Mouse (Mus musculus) embryonic fibroblast, embryonic 13.5 days (primary cell): ENCODE results near the gene Ccpg1. TPM values are rescaled to one million over a fixed set of nuclear protein-coding genes. Genes with fewer than 3 reads are reported as not detected.

Experiments
- H3K27ac ChIP-seq: 2 replicates; pipeline ENCODE4 v1.5.1; 2012; ENCODE audit warnings: low read length, control low read depth, inconsistent platforms; ENCODE audit not compliant: insufficient read depth
- H3K4me1 ChIP-seq: 2 replicates; pipeline ENCODE4 v1.6.1; 2011; ENCODE audit warnings: low read length; ENCODE audit not compliant: control insufficient read depth, insufficient read depth
- H3K4me3 ChIP-seq: 2 replicates; pipeline ENCODE4 v1.5.1; 2011; ENCODE audit warnings: mild to moderate bottlenecking, control low read depth, low read length; ENCODE audit not compliant: insufficient read depth
- CTCF ChIP-seq: IDR thresholded peaks from 2 replicates; pipeline ENCODE4 v1.5.1; 2011; ENCODE audit warnings: mild to moderate bottlenecking, control low read depth, low read length, moderate library complexity, borderline replicate concordance; ENCODE audit not compliant: insufficient read depth
- POLR2A ChIP-seq: IDR thresholded peaks from 2 replicates; pipeline ENCODE4 v1.6.1; 2011; ENCODE audit warnings: low read depth, mild to moderate bottlenecking, control low read depth, low read length, moderate library complexity
- polyA plus RNA-seq: library from polyadenylated mRNA; stranded (reverse); fragments of >200 nt; gene quantifications from 2 replicates; pipeline ENCODE4 v1.2.4, GENCODE M21; 2011; ENCODE audit warnings: low read depth; ENCODE audit not compliant: missing spikeins, insufficient read length

Ccpg1 gene
- polyA plus RNA-seq, 1 experiment: 28.1 TPM

- Histone ChIP-seq H3K4me3 (no peak overlapping the region), H3K27ac (no peak overlapping the region), H3K4me1 (no peaks in the 10 kb centered on the region)
- TF ChIP-seq POLR2A (no peak), CTCF (no peak)
These were observed 23.2 kb downstream of the Ccpg1 start for GRCm38 (mm10) chr9:73008384-73008783.

DNA sequence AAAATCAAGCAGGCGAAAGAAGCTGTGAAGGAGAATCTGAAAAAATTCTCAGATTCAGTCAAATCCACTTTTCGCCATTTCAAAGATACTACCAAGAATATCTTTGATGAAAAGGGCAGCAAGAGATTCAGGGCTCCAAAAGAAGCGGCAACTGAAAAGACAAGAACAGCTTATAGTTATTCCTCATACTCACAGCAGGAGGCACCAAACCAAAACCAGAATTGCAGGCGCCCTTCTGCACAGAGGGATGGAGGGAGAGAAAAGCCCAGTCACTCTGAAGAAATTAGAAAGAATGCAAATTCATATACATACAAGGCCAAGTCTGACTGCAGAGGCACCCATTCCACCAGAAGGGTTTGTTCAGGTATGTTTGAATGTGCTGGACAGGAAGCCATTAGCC, 27.4 kb downstream of the Ccpg1 start:
- TF ChIP-seq CTCF (no peak), POLR2A (no peak)
- Histone ChIP-seq H3K4me3 (no peak overlapping the region), H3K4me1 (no peaks in the 10 kb centered on the region)

DNA sequence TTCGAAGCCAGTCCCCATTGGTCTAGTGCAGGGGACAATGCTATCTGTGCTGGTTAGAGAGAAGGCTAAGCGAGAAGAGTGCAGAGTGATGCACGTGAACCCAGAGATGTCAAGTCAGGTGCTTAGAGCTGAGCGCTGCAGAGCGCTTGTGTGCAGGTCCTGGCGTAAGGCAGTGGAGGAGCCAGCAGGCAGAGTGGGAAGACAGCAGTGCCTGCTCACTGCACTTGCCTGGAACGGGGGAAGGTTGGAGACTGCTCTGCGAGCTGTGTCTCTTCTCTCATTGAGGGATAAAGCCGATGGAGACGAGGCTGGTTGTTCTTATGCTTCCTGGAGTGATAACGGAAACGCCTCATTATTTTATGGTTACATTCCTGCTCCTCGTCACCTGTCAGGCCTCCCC, 29.5 kb downstream of the Ccpg1 start:
- Histone ChIP-seq H3K4me1 (no peaks in the 10 kb centered on the region), H3K4me3 (no peak overlapping the region), H3K27ac (no peak overlapping the region)
- no peak for TF ChIP-seq POLR2A
- TF ChIP-seq CTCF: no peak

More for the DNA sequence above, 27.4 kb downstream of the Ccpg1 start:
- H3K27ac ChIP-seq: no peak overlapping the region

- H3K4me3 ChIP-seq: no peak overlapping the region
- no peaks in the 10 kb centered on the region for H3K4me1 ChIP-seq
- TF ChIP-seq CTCF (no peak), POLR2A (no peak)
- no peak overlapping the region for H3K27ac ChIP-seq
These were observed 34.6 kb downstream of the Ccpg1 start for GRCm38 (mm10) chr9:73019841-73020240.

DNA sequence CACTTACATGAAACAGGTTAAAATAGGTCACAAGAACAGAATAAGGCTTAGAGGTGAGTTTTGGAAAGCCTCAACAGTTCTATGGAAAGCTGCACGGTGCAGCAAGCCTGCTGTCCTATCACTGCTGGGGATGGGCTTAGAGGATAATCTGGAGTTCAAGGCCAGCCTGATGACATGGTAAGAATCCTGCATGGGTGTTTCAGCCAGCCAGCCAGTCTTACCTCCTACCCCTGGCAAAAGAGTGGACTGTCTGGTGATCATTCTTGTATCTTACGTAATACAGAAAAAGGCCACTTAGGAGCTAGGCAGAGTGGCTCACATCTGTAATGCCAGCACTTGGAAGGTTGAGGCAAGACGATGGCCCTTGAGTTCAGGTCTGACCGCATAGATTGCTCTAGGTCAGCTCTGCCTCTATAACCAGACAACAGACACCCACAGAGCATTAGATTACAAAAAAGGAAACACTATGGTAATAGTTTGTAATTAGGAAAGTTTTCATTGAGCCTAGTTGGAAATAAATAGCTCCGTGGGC, 35.4 kb downstream of the Ccpg1 start:
- Histone ChIP-seq H3K4me1 (no peaks in the 10 kb centered on the region), H3K4me3 (no peak overlapping the region), H3K27ac (no peak overlapping the region)
- TF ChIP-seq CTCF: no peak
- no peak for TF ChIP-seq POLR2A

DNA sequence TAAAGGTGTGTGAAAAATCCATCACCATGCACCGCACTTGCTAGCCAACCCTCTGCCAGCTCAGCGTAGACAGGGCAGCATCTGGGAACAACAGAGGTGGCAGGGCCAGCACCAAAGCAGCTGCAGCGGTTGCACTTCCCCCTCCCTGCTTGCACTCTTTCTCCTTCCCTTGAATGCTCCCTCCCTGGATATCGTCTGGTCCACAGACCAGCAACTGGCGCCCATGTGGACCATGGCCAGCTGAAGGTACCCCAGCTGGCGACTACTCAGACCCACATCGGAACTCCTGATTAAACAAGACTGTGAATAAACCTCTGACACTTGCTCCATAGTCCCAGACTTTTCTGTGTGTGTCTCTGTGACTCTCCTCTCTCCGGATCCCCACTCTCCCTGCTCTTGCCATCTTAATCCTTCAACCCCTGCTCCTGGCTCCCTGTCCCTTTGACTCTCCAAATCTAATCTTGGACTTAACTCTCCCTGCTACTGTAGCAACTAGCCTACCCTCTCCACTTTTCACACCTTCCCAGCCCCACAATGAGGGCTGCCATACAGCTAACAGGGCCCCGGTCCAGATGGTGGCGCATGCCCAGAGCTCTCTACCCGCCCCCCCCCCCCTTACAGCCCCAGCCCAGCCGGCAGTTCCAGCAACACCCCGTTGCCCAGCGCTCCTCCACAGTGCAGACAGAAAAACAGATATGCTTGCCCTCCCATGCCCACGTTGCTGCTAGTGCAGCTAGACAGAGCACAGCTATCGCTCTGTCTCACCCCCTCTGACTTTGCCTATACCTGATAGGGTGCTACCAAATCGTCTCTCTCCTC, 40.8 kb downstream of the Ccpg1 start:
- Histone ChIP-seq H3K27ac (no peak overlapping the region), H3K4me3 (no peak overlapping the region), H3K4me1 (no peaks in the 10 kb centered on the region)
- TF ChIP-seq CTCF (no peak), POLR2A (no peak)

DNA sequence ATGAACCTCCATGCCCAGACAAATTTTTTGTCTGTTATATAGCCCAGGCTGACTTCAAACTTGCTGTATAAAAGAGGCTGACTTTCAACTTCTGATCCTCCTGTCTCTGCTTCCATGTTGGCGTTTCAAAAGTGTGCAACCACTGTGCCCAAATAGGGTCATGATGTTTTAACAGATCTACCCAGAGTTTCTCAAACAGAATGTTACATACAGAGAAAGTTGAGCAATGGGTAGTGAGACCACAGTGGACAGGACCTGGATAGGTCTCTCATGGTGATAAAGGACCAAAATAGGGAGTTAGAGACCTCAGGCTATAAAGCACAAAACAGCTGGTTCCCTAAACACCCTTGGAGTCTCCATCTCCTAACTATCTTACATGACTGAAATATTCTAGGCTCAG, 45.2 kb downstream of the Ccpg1 start:
- no peak for TF ChIP-seq POLR2A
- TF ChIP-seq CTCF: no peak
- Histone ChIP-seq H3K27ac (no peak overlapping the region), H3K4me1 (no peaks in the 10 kb centered on the region), H3K4me3 (no peak overlapping the region)

DNA sequence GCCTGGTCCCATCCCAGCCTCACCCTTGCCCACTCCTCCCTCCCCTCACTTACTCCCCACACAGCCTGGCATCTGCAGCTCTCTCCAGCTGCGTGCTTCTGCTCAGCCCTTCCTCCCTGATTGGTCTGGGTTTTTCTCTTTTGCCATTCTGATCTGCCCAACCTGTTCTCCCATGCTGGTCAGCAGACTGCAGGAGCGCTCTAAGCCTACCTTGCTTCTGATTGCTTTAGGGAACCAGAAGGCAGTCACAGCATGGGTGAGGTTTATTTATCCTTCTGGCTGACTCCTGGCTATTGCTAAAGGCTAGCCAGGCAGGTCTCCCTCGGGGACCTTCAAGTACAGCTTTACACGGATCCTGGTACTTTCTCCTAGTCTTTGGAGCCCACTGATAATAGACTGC, 46.2 kb downstream of the Ccpg1 start:
- Histone ChIP-seq H3K4me1 (no peaks in the 10 kb centered on the region), H3K4me3 (no peak overlapping the region), H3K27ac (no peak overlapping the region)
- no peak for TF ChIP-seq CTCF
- no peak for TF ChIP-seq POLR2A

DNA sequence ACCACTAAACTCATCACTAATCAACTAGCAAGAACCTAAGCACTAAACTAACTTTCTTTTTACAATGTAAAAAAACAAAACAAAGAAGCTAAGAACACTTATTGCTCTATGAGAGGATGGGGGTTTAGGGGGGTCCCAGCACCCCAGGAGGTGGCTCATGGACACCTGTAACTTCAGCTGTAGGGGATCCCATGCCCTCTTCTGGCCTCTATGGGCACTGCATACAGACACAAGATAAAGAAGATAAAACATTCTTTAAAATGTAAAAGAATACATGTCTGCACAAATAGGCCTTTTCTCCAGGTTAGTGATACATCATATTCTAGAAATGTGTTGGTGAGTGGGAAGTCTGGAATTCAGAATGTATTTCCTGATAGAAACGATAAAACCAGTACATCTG, 48.2 kb downstream of the Ccpg1 start:
- TF ChIP-seq CTCF (no peak), POLR2A (no peak)
- Histone ChIP-seq H3K27ac (no peak overlapping the region), H3K4me1 (no peaks in the 10 kb centered on the region), H3K4me3 (no peak overlapping the region)

DNA sequence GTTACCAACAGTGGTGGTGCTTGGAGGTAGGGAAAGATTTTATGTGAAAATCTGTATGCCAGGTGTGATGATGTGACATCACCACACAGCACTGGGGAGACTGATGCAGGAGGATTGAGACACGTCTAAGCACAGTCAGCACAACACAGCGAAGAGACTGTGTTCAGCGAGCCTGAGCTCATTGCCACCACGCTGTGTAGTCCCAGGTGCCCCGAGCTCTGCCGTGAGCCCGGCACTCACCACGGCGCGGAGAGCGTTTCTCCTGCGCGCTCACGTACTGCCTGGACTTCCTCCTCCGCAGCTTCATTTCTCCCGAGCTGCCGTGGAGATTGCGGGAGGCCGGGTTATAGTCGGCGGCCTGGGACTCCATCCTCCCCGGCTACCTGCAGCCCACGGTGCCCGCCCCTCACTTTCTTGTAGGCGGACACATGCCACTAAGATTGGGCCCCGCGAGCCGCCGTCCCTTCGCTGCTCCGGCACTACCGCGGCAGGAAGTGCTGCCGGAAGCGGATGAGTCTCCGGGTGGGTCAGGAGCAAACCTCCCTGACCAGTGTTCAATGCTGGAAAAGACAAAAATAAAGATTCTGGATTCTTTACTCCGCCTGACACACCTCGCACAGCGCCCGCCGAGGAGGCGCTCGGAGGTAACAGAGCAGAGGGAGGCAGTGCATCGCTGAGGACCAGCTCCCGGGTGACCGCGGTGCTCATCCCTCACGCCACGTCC, 54.2 kb downstream of the Ccpg1 start:
- Histone ChIP-seq H3K4me3 (peak overlapping the region; percentile 97), H3K4me1 (peaks cover 3% of the 10 kb centered on the region; the same call in 1 of the 2 replicates), H3K27ac (peak overlapping the region; percentile 58; the same call in 1 of the 2 replicates)
- TF ChIP-seq POLR2A (peak; percentile 75), CTCF (no peak)

- no peak for TF ChIP-seq CTCF
- TF ChIP-seq POLR2A: no peak
- Histone ChIP-seq H3K27ac (peak within 1 kb of the TSS; percentile 58; the same call in 1 of the 2 replicates), H3K4me1 (peaks cover 5% of the 10 kb centered on the region; the same call in 1 of the 2 replicates), H3K4me3 (peak within 1 kb of the TSS; percentile 97)
These were observed 54.9 kb downstream of the Ccpg1 start, which contains the start of gene Pigb for GRCm38 (mm10) chr9:73040080-73040479. TSS of gene Pigb (minus strand) at chr9:73040378.
